Mouse (Mus musculus): ENCODE data around the gene Olfr1474.
"Not testable (repeated sequence)": the region's sequence is repeated elsewhere in the genome, so short reads cannot be mapped to it uniquely, and the experiment has no call there.

Olfr1474 gene

GRCm38 (mm10) chr19:13469265-13469664 lies at the start of gene Olfr1474:
Gene Olfr1474 (plus strand): TSS chr19:13469565.
- not testable (repeated sequence) for DNase-seq (ENCODE audit: low read depth, low spot score)

- not testable (repeated sequence) for DNase-seq (ENCODE audit: low read depth, low spot score)
These were observed 26.3 kb upstream of the Olfr1474 start, which contains the start of gene Olfr1471 for GRCm38 (mm10) chr19:13443109-13443508. Gene Olfr1471 (plus strand): TSS chr19:13443409.

GRCm38 (mm10) chr19:13455986-13456385 lies 13.4 kb upstream of the Olfr1474 start, which contains the start of gene Olfr1472:
Gene Olfr1472 (minus strand): TSS chr19:13456086.
- DNase-seq (ENCODE audit: low read depth, low spot score): no peak

GRCm38 (mm10) chr19:13480096-13480495 lies 10.7 kb downstream of the Olfr1474 start, which contains the start of gene Olfr1475:
Gene Olfr1475 (minus strand): TSS chr19:13480196.
- no peak for DNase-seq (ENCODE audit: low read depth, low spot score)

GRCm38 (mm10) chr19:13500246-13500645 lies 30.9 kb downstream of the Olfr1474 start, which contains the start of gene Olfr1477:
Gene Olfr1477 (plus strand): TSS chr19:13500546.
- no peak for DNase-seq (ENCODE audit: low read depth, low spot score)
